Mouse (Mus musculus): ENCODE measurements around the gene Cyp4f13. TPM values are rescaled to one million over a fixed set of nuclear protein-coding genes. Genes with fewer than 3 reads are reported as not detected.
A peak's percentile ranks its signal among the peaks of the same experiment; 100 is the strongest.

Cyp4f13 gene
- polyA plus RNA-seq, 1 experiment from 2014 or later: 7.4 TPM

GRCm38 (mm10) chr17:32919123-32919522 lies 28.1 kb downstream of the Cyp4f13 start:
- H3K36me3 ChIP-seq (ENCODE audit: control insufficient read depth, insufficient read depth, low read length): no peaks in the 10 kb centered on the region
- H3K27ac ChIP-seq (ENCODE audit: low read length): no peak overlapping the region
- 89% methylated on average over 2 of the region's 2 CpGs for WGBS
- no peak overlapping the region for H3K4me3 ChIP-seq (ENCODE audit: low read depth, low read length)
- H3K9ac ChIP-seq (ENCODE audit: low read depth, low read length): no peak overlapping the region
- H3K4me2 ChIP-seq (ENCODE audit: low read length): no peak overlapping the region
- no peaks in the 10 kb centered on the region for H3K4me1 ChIP-seq (ENCODE audit: control insufficient read depth, insufficient read depth, low read length)
- peaks cover 4% of the 10 kb centered on the region; the same call in 1 of the 2 replicates for H3K9me3 ChIP-seq (replicated peaks; ENCODE audit: control insufficient read depth, low read length, poor library complexity, severe bottlenecking)
- H3K27me3 ChIP-seq (ENCODE audit: control insufficient read depth, insufficient read depth, low read depth, low read length): peaks cover 3% of the 10 kb centered on the region; the same call in 1 of the 2 replicates
- no peak for ATAC-seq

DNA sequence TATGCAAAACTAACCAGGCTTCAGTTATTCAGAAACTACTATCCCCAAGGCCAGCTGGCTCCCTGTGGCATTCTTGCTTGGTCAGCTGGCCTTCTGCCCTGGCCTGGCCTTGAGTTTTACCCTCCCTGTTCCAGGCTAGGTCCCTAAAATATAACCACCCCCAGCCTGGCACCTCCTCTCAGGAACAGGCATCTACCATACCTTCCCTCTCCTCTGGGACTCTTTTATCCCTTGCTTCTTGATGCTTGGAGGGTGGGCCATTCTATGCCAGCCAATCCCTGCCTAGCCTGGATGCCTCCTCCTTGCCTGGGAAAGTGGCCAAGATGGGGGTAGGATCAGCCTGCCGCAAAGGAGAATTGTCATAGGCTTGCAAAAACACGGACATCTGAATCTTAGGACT lies 30.1 kb downstream of the Cyp4f13 start, which contains the start of gene Cyp4f14:
Cyp4f14 (minus strand) TSS at position 212 of the 400 bp plus-strand sequence.
- ATAC-seq: no peak
- H3K4me1 ChIP-seq (ENCODE audit: control insufficient read depth, insufficient read depth, low read length): no peaks in the 10 kb centered on the region
- H3K4me2 ChIP-seq (ENCODE audit: low read length): no peak within 1 kb of the TSS
- no peak within 1 kb of the TSS for H3K9ac ChIP-seq (ENCODE audit: low read depth, low read length)
- no peak within 1 kb of the TSS for H3K4me3 ChIP-seq (ENCODE audit: low read depth, low read length)
- no peaks in the 10 kb centered on the region for H3K36me3 ChIP-seq (ENCODE audit: control insufficient read depth, insufficient read depth, low read length)
- no peak within 1 kb of the TSS for H3K27ac ChIP-seq (ENCODE audit: low read length)
- WGBS: 70% methylated on average over 2 of the region's 2 CpGs
- peaks cover 4% of the 10 kb centered on the region; the same call in 1 of the 2 replicates for H3K9me3 ChIP-seq (replicated peaks; ENCODE audit: control insufficient read depth, low read length, poor library complexity, severe bottlenecking)
- H3K27me3 ChIP-seq (ENCODE audit: control insufficient read depth, insufficient read depth, low read depth, low read length): peaks cover 3% of the 10 kb centered on the region; the same call in 1 of the 2 replicates

DNA sequence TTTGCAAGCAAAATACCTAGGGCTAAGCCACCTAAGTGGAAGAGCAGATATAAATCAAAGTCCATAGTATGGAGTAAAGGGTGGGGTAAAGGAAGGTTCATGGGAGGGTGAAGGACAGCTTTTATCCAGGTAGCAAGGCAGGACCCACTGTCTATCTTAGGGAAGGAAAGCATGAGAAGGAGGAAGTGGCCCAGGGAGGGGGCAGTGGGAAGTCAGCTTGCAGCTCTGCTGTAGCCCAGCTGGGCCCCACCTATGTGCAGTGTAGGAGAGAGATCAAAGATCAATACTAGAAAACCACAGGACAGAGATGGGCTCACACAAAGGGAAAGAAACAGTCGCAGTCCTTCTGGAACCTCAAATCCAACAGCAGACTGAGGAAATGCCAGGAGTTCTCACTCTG lies 31.1 kb downstream of the Cyp4f13 start:
- Histone ChIP-seq H3K27ac (ENCODE audit: low read length) (no peak overlapping the region), H3K27me3 (ENCODE audit: control insufficient read depth, insufficient read depth, low read depth, low read length) (peaks cover 3% of the 10 kb centered on the region; the same call in 1 of the 2 replicates), H3K36me3 (ENCODE audit: control insufficient read depth, insufficient read depth, low read length) (no peaks in the 10 kb centered on the region), H3K4me3 (ENCODE audit: low read depth, low read length) (no peak overlapping the region), H3K9ac (ENCODE audit: low read depth, low read length) (no peak overlapping the region), H3K4me1 (ENCODE audit: control insufficient read depth, insufficient read depth, low read length) (no peaks in the 10 kb centered on the region), H3K4me2 (ENCODE audit: low read length) (no peak overlapping the region), H3K9me3 (replicated peaks; ENCODE audit: control insufficient read depth, low read length, poor library complexity, severe bottlenecking) (peaks cover 4% of the 10 kb centered on the region; the same call in 1 of the 2 replicates)
- WGBS: 74% methylated on average over 1 of the region's 1 CpGs
- no peak for ATAC-seq

DNA sequence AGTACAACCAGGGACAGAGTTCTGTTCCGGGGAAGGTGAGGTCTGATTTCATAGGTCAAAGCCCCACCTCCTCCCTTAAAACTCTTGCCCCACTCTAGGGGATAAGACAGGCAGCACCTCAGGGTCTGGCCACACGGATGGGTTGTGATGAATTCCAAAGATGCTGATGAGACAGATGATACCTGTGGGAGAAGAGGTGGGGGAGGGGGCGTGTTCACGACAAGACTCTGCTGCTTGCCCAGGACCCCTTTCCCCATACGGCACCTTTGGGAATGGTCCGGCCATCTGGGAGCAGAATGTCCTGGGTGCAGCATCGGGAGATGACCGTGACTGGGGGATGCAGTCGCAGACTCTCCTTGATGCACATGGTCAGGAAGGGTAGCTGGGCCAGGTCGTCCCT lies 41.0 kb downstream of the Cyp4f13 start:
- no peaks in the 10 kb centered on the region for H3K4me1 ChIP-seq (ENCODE audit: control insufficient read depth, insufficient read depth, low read length)
- no peak overlapping the region for H3K9ac ChIP-seq (ENCODE audit: low read depth, low read length)
- no peak overlapping the region for H3K4me2 ChIP-seq (ENCODE audit: low read length)
- no peak overlapping the region for H3K4me3 ChIP-seq (ENCODE audit: low read depth, low read length)
- H3K27ac ChIP-seq (ENCODE audit: low read length): no peak overlapping the region
- 82% methylated on average over 10 of the region's 10 CpGs for WGBS
- no peaks in the 10 kb centered on the region for H3K36me3 ChIP-seq (ENCODE audit: control insufficient read depth, insufficient read depth, low read length)
- H3K9me3 ChIP-seq (replicated peaks; ENCODE audit: control insufficient read depth, low read length, poor library complexity, severe bottlenecking): no peaks in the 10 kb centered on the region
- ATAC-seq: no peak
- H3K27me3 ChIP-seq (ENCODE audit: control insufficient read depth, insufficient read depth, low read depth, low read length): no peaks in the 10 kb centered on the region

- no peaks in the 10 kb centered on the region for H3K4me1 ChIP-seq (ENCODE audit: control insufficient read depth, insufficient read depth, low read length)
- WGBS: 15% methylated on average over 19 of the region's 19 CpGs
- peak overlapping the region; percentile 55 for H3K9ac ChIP-seq (ENCODE audit: low read depth, low read length)
- peak overlapping the region; percentile 59 for H3K4me2 ChIP-seq (ENCODE audit: low read length)
- no peak overlapping the region for H3K27ac ChIP-seq (ENCODE audit: low read length)
- H3K9me3 ChIP-seq (replicated peaks; ENCODE audit: control insufficient read depth, low read length, poor library complexity, severe bottlenecking): no peaks in the 10 kb centered on the region
- no peaks in the 10 kb centered on the region for H3K27me3 ChIP-seq (ENCODE audit: control insufficient read depth, insufficient read depth, low read depth, low read length)
- H3K36me3 ChIP-seq (ENCODE audit: control insufficient read depth, insufficient read depth, low read length): no peaks in the 10 kb centered on the region
- H3K4me3 ChIP-seq (ENCODE audit: low read depth, low read length): peak overlapping the region; percentile 29
- ATAC-seq: no peak
Measured at GRCm38 (mm10) chr17:32905239-32905638, 42.0 kb downstream of the Cyp4f13 start.

- 66% methylated on average over 2 of the region's 2 CpGs for WGBS
Measured at GRCm38 (mm10) chr17:32904414-32904813, 42.8 kb downstream of the Cyp4f13 start.

GRCm38 (mm10) chr17:32901751-32902525 lies 45.3 kb downstream of the Cyp4f13 start:
- WGBS: 50% methylated on average over 1 of the region's 1 CpGs
- H3K4me1 ChIP-seq (ENCODE audit: control insufficient read depth, insufficient read depth, low read length): no peaks in the 10 kb centered on the region
- no peak overlapping the region for H3K27ac ChIP-seq (ENCODE audit: low read length)
- H3K9me3 ChIP-seq (replicated peaks; ENCODE audit: control insufficient read depth, low read length, poor library complexity, severe bottlenecking): no peaks in the 10 kb centered on the region
- no peaks in the 10 kb centered on the region for H3K27me3 ChIP-seq (ENCODE audit: control insufficient read depth, insufficient read depth, low read depth, low read length)
- no peak overlapping the region for H3K9ac ChIP-seq (ENCODE audit: low read depth, low read length)
- H3K4me3 ChIP-seq (ENCODE audit: low read depth, low read length): no peak overlapping the region
- H3K4me2 ChIP-seq (ENCODE audit: low read length): no peak overlapping the region
- H3K36me3 ChIP-seq (ENCODE audit: control insufficient read depth, insufficient read depth, low read length): no peaks in the 10 kb centered on the region
- ATAC-seq: no peak

More at GRCm38 (mm10) chr17:32904414-32904813, 42.8 kb downstream of the Cyp4f13 start:
- Histone ChIP-seq H3K27ac (ENCODE audit: low read length) (no peak overlapping the region), H3K9me3 (replicated peaks; ENCODE audit: control insufficient read depth, low read length, poor library complexity, severe bottlenecking) (no peaks in the 10 kb centered on the region), H3K4me1 (ENCODE audit: control insufficient read depth, insufficient read depth, low read length) (no peaks in the 10 kb centered on the region), H3K4me3 (ENCODE audit: low read depth, low read length) (no peak overlapping the region), H3K4me2 (ENCODE audit: low read length) (no peak overlapping the region), H3K27me3 (ENCODE audit: control insufficient read depth, insufficient read depth, low read depth, low read length) (no peaks in the 10 kb centered on the region), H3K9ac (ENCODE audit: low read depth, low read length) (no peak overlapping the region), H3K36me3 (ENCODE audit: control insufficient read depth, insufficient read depth, low read length) (no peaks in the 10 kb centered on the region)
- ATAC-seq: no peak

DNA sequence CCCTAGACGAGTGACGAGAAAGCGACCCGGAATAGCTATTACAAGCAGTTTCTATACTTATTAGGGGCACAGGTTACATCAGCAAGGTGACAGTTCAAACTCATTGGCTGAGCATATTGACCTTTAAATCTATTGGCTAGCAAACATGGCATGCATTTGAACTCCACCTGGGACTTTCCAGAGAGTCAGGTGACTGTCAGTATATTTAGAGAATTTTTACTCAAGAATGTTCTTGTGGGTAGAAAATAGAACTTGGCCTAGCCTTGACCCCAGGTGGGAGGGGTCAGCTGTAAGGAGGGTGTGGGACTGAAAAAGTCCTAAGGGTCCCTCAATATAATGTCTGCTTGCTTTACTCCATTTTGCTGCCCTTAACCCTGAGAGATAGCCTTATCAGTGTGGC lies 51.8 kb downstream of the Cyp4f13 start:
- no peak overlapping the region for H3K27ac ChIP-seq (ENCODE audit: low read length)
- ATAC-seq: no peak
- no peak overlapping the region for H3K9ac ChIP-seq (ENCODE audit: low read depth, low read length)
- H3K4me2 ChIP-seq (ENCODE audit: low read length): no peak overlapping the region
- no peaks in the 10 kb centered on the region for H3K27me3 ChIP-seq (ENCODE audit: control insufficient read depth, insufficient read depth, low read depth, low read length)
- H3K9me3 ChIP-seq (replicated peaks; ENCODE audit: control insufficient read depth, low read length, poor library complexity, severe bottlenecking): no peaks in the 10 kb centered on the region
- H3K4me1 ChIP-seq (ENCODE audit: control insufficient read depth, insufficient read depth, low read length): peaks cover 5% of the 10 kb centered on the region
- no peak overlapping the region for H3K4me3 ChIP-seq (ENCODE audit: low read depth, low read length)
- 91% methylated on average over 4 of the region's 4 CpGs for WGBS
- no peaks in the 10 kb centered on the region for H3K36me3 ChIP-seq (ENCODE audit: control insufficient read depth, insufficient read depth, low read length)

- H3K9ac ChIP-seq (ENCODE audit: low read depth, low read length): no peak overlapping the region
Measured at GRCm38 (mm10) chr17:32893901-32894300, 53.3 kb downstream of the Cyp4f13 start.

More at GRCm38 (mm10) chr17:32893901-32894300, 53.3 kb downstream of the Cyp4f13 start:
- no peak for ATAC-seq
- H3K9me3 ChIP-seq (replicated peaks; ENCODE audit: control insufficient read depth, low read length, poor library complexity, severe bottlenecking): no peaks in the 10 kb centered on the region
- H3K4me2 ChIP-seq (ENCODE audit: low read length): no peak overlapping the region
- H3K4me3 ChIP-seq (ENCODE audit: low read depth, low read length): no peak overlapping the region
- peaks cover 10% of the 10 kb centered on the region for H3K4me1 ChIP-seq (ENCODE audit: control insufficient read depth, insufficient read depth, low read length)
- 81% methylated on average over 3 of the region's 3 CpGs for WGBS
- no peaks in the 10 kb centered on the region for H3K27me3 ChIP-seq (ENCODE audit: control insufficient read depth, insufficient read depth, low read depth, low read length)
- no peaks in the 10 kb centered on the region for H3K36me3 ChIP-seq (ENCODE audit: control insufficient read depth, insufficient read depth, low read length)
- H3K27ac ChIP-seq (ENCODE audit: low read length): no peak overlapping the region

Measured in midbrain, embryonic 16.5 days (tissue).